Comparison of ENCODE assay signal across 15 mouse cellular contexts in genomic region chr1:80661506-80662402, GRCm38 (mm10).
DNase-seq lines count a peak whose midpoint lies in the region; ATAC-seq and TF ChIP-seq lines count a peak whose summit lies in the region.
"Had no signal": no experiment of that assay in that cellular context is flagged by ENCODE, and none has a peak within 500 bp of the region (broad histone marks: within the 10 kb centered on the region; RNA-seq: fewer than 3 reads in every experiment).

No protein-coding gene starts in this region.

- 80% methylated on average over 11 of the region's 11 CpGs for WGBS in hindbrain, embryonic 12.5 days
- WGBS in hindbrain, embryonic 10.5 days, result 82% methylated on average over 11 of the region's 11 CpGs
- 16% methylated on average over 11 of the region's 11 CpGs for WGBS in thymus, adult 2 months
- 74% methylated on average over 11 of the region's 11 CpGs for WGBS in hindbrain, postnatal 0 days
- WGBS in lung, postnatal 0 days, result 80% methylated on average over 11 of the region's 11 CpGs

- ATAC-seq in hindbrain, embryonic 12.5 days (ENCODE audit: low FRiP score), result peak; percentile 71
- ATAC-seq in hindbrain, postnatal 0 days, result peak; percentile 55
- no peak for ATAC-seq in lung, postnatal 0 days

- no peak for DNase-seq in hindbrain, embryonic 10.5 days (ENCODE audit: low spot score)
- peak; percentile 40 for DNase-seq in thymus, adult 2 months
- DNase-seq in thymus, postnatal 0 days (ENCODE audit: low spot score), result no peak
- no peak for DNase-seq in hindbrain, postnatal 0 days (ENCODE audit: low spot score)
- peak; percentile 18 to 23 for DNase-seq in thymus, postnatal 36 days
- DNase-seq in lung, postnatal 0 days (ENCODE audit: low spot score), result no peak
- DNase-seq in heart, postnatal 25 days (ENCODE audit: low spot score), result no peak
- DNase-seq: cerebellum, adult 9-11 months; heart, adult 18-20 months; heart, postnatal 14 days; kidney, adult 8-10 months; right cerebral cortex, postnatal 25 days had no signal

- no peak overlapping the region for H3K27ac ChIP-seq in hindbrain, embryonic 12.5 days
- no peak overlapping the region for H3K27ac ChIP-seq in hindbrain, embryonic 10.5 days
- H3K27ac ChIP-seq in thymus, adult 2 months (ENCODE audit: control insufficient read depth, insufficient read depth, low read length), result no peak overlapping the region; the same call in 1 of the 2 replicates
- H3K27ac ChIP-seq in hindbrain, postnatal 0 days, result no peak overlapping the region
- no peak overlapping the region for H3K27ac ChIP-seq in lung, postnatal 0 days (ENCODE audit: low read length)
- H3K27ac ChIP-seq: neural tube, embryonic 12.5 days; stomach, postnatal 0 days had no signal

- no peaks in the 10 kb centered on the region for H3K27me3 ChIP-seq in hindbrain, embryonic 12.5 days
- H3K27me3 ChIP-seq in hindbrain, embryonic 10.5 days (ENCODE audit: insufficient read depth, poor library complexity, severe bottlenecking), result no peaks in the 10 kb centered on the region
- H3K27me3 ChIP-seq in thymus, adult 2 months (ENCODE audit: control insufficient read depth, insufficient read depth, low read length), result no peaks in the 10 kb centered on the region
- H3K27me3 ChIP-seq in hindbrain, postnatal 0 days (ENCODE audit: insufficient read depth, low read length), result no peaks in the 10 kb centered on the region
- H3K27me3 ChIP-seq in lung, postnatal 0 days (replicated peaks; ENCODE audit: insufficient read depth, low read length), result no peaks in the 10 kb centered on the region
- H3K27me3 ChIP-seq: neural tube, embryonic 12.5 days had no signal

- no peak for TF ChIP-seq EP300 in lung, postnatal 0 days (IDR thresholded peaks at IDR 0.05)

- no peak overlapping the region for H3K9ac ChIP-seq in hindbrain, embryonic 12.5 days
- H3K9ac ChIP-seq in hindbrain, postnatal 0 days (replicated peaks; ENCODE audit: low read length), result no peak overlapping the region
- H3K9ac ChIP-seq in lung, postnatal 0 days (replicated peaks; ENCODE audit: low read depth), result no peak overlapping the region
- H3K9ac ChIP-seq: neural tube, embryonic 12.5 days had no signal

- H3K9me3 ChIP-seq in hindbrain, embryonic 12.5 days (replicated peaks), result no peaks in the 10 kb centered on the region
- no peaks in the 10 kb centered on the region for H3K9me3 ChIP-seq in hindbrain, embryonic 10.5 days
- no peaks in the 10 kb centered on the region for H3K9me3 ChIP-seq in hindbrain, postnatal 0 days (ENCODE audit: low read length)
- no peaks in the 10 kb centered on the region for H3K9me3 ChIP-seq in lung, postnatal 0 days (ENCODE audit: low read length)
- H3K9me3 ChIP-seq: neural tube, embryonic 12.5 days had no signal

- intact Hi-C loops in heart, postnatal 25 days (cut with DNase I), result no loop called here

- TF ChIP-seq CTCF in thymus, adult 2 months (IDR thresholded peaks at IDR 0.05; ENCODE audit: borderline replicate concordance, control insufficient read depth, extremely low read depth, insufficient read depth, low read length, poor library complexity), result no peak
- TF ChIP-seq CTCF in hindbrain, postnatal 0 days (IDR thresholded peaks at IDR 0.05; ENCODE audit: low read depth), result no peak
- no peak for TF ChIP-seq CTCF in lung, postnatal 0 days (IDR thresholded peaks at IDR 0.05)

- H3K36me3 ChIP-seq in hindbrain, embryonic 12.5 days, result no peaks in the 10 kb centered on the region
- no peaks in the 10 kb centered on the region for H3K36me3 ChIP-seq in hindbrain, embryonic 10.5 days
- no peaks in the 10 kb centered on the region for H3K36me3 ChIP-seq in thymus, adult 2 months (ENCODE audit: control insufficient read depth, insufficient read depth, low read length)
- H3K36me3 ChIP-seq in hindbrain, postnatal 0 days (ENCODE audit: insufficient read depth, low read length), result no peaks in the 10 kb centered on the region
- no peaks in the 10 kb centered on the region for H3K36me3 ChIP-seq in lung, postnatal 0 days (ENCODE audit: insufficient read depth, low read length)
- H3K36me3 ChIP-seq: neural tube, embryonic 12.5 days had no signal

- H3K4me2 ChIP-seq in hindbrain, embryonic 12.5 days (replicated peaks), result no peak overlapping the region
- no peak overlapping the region for H3K4me2 ChIP-seq in hindbrain, postnatal 0 days (ENCODE audit: low read depth, low read length)
- H3K4me2 ChIP-seq in lung, postnatal 0 days (replicated peaks; ENCODE audit: low read depth, low read length), result no peak overlapping the region
- H3K4me2 ChIP-seq: neural tube, embryonic 12.5 days had no signal

- TF ChIP-seq POLR2A in thymus, adult 2 months (IDR thresholded peaks at IDR 0.05; ENCODE audit: control insufficient read depth, extremely low read depth, insufficient read depth, low read length, poor library complexity), result no peak

- no peaks in the 10 kb centered on the region for H3K4me1 ChIP-seq in hindbrain, embryonic 12.5 days
- no peaks in the 10 kb centered on the region for H3K4me1 ChIP-seq in hindbrain, embryonic 10.5 days (replicated peaks)
- H3K4me1 ChIP-seq in thymus, adult 2 months (replicated peaks; ENCODE audit: control insufficient read depth, insufficient read depth, low read length), result 0 out of 2 replicates have a peak, but pooled peaks cover 4% of the 10 kb centered on the region
- no peaks in the 10 kb centered on the region for H3K4me1 ChIP-seq in hindbrain, postnatal 0 days (ENCODE audit: insufficient read depth, low read length)
- H3K4me1 ChIP-seq in lung, postnatal 0 days (ENCODE audit: insufficient read depth, low read depth, low read length), result no peaks in the 10 kb centered on the region
- H3K4me1 ChIP-seq: neural tube, embryonic 12.5 days had no signal

- no peak overlapping the region for H3K4me3 ChIP-seq in hindbrain, embryonic 12.5 days
- H3K4me3 ChIP-seq in hindbrain, embryonic 10.5 days, result no peak overlapping the region
- no peak overlapping the region for H3K4me3 ChIP-seq in thymus, adult 2 months (ENCODE audit: control insufficient read depth, insufficient read depth, low read length)
- H3K4me3 ChIP-seq in hindbrain, postnatal 0 days (ENCODE audit: low read length), result no peak overlapping the region
- H3K4me3 ChIP-seq in lung, postnatal 0 days (ENCODE audit: low read depth, low read length), result no peak overlapping the region
- H3K4me3 ChIP-seq: neural tube, embryonic 12.5 days had no signal

Comparison
In these comparisons a context has a peak if more than half of its experiments do, and no peak if none do; other contexts are left out.
1. DNase-seq: peak in thymus, adult 2 months (single experiment) and thymus, postnatal 36 days (2 of 2); none in hindbrain, embryonic 10.5 days (single experiment), thymus, postnatal 0 days (single experiment), hindbrain, postnatal 0 days (single experiment), lung, postnatal 0 days (single experiment) and heart, postnatal 25 days (single experiment).